Mouse (Mus musculus): Measurements from ENCODE around the gene Gm6370. TPM values are rescaled to one million over a fixed set of nuclear protein-coding genes. Genes with fewer than 3 reads are reported as not detected.
A peak's percentile ranks its signal among the peaks of the same experiment; 100 is the strongest.
"Not testable (repeated sequence)": the region's sequence is repeated elsewhere in the genome, so short reads cannot be mapped to it uniquely, and the experiment has no call there.

Gm6370 gene
- not detected for total RNA-seq (2021)

DNA sequence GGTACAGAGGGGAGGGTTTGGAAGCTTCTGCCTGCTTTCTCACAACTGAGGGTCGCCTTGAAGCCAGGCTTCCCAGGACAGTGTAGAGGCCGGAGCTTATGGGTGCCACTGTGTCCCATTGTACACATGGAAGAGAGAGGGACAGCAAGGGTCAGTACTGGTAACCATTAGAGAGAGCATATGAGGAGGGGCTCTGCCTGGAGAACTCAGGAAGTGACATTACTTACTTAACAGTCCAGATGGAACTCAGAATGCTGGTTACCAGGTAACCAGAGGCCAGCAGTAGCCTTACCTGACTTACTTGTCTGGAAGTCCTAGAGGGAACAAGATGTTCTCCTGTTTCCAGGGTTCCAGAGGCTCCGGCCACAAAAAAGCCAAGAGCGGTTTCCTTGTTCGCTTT lies at the start of gene Gm6370:
Gene Gm6370 (plus strand): TSS at position 301 of the 400 bp plus-strand sequence.
- not testable (repeated sequence) for DNase-seq

DNA sequence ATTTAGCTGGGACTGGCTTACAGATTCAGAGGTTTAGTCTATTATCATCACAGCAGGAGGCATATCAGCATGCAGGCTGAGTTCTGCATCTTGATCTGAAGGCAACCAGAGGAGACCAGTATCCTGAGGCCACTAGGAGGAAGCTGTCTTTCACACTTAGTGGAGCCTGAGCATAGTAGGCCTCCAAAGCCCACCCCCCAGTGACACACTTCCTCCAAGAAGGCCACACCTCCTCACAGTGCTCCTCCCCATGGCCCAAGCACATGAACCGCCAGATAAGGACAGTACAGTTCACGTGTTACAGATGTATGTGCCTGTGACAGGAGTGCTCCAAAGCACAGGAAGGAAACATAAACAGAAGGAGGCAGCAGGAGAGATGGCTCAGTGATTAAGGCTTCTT lies 48.4 kb upstream of the Gm6370 start:
- DNase-seq, result no peak

DNA sequence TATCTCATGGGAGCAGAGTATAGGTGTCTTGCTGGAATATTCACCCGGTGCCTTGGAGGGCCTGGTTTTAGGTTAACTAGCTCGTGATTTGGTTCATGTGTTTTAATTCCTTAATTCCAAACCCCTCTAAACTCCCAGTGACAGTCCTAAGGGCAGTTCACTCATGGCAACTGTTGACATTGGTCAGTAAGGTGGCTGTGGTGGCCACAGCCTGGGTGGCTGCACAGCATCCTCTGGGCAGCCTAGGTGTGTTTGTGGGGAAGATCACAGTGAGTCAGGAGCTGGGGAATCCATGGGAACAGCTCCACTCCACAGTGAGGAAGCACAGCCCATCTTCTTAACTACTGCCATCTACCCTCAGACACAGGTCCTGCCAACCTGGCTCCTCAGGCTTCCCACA lies 44.5 kb upstream of the Gm6370 start:
- no peak for DNase-seq

DNA sequence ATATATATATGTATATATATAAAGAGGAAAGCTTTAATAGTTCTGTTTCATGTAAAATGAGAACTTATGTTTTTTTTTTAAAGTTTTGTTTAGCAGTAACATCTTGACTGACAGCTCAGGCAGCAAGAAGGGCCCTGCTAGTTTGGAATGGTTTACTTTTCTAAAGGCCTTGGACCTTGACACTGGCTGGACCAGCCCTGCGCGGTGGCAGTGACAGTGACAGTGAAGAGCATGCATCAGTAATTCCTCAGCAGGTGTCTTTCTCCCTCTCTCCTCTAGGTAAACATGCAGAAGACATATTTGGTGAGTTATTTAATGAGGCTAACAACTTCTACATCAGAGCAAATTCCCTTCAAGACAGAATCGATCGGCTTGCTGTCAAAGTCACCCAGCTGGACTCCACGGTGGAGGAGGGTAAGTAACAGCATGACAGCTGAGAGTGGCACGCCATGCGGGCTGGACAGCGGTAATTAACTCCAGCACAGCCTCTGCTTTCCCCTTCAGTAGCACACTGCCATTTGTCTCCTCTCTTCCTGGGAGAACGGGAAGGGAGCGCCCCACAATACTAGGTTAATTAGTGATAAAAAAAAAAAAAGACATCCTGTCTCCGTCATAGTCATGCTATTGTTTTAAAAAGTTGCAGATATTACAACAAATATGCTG lies 39.4 kb upstream of the Gm6370 start:
- no peak for DNase-seq

DNA sequence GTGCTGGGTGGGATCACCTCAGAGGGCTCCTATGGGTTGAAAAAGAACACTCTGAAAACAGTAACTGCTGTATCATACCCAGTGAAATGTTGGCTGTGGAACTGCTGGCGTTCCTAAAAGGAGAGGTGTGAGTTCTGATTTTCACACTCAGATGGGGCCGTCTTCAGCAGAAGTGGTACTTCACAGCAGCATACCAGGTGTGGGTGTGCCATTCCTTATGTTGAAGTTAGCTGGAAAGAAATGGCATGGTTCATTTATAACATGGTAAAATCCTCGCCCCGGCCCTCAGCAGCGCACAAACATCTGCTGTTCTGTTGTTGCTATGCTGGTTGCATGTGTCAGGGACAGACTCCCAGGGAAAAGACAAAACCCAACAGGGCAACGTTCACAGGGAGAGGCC lies 37.6 kb upstream of the Gm6370 start:
- DNase-seq, result no peak

DNA sequence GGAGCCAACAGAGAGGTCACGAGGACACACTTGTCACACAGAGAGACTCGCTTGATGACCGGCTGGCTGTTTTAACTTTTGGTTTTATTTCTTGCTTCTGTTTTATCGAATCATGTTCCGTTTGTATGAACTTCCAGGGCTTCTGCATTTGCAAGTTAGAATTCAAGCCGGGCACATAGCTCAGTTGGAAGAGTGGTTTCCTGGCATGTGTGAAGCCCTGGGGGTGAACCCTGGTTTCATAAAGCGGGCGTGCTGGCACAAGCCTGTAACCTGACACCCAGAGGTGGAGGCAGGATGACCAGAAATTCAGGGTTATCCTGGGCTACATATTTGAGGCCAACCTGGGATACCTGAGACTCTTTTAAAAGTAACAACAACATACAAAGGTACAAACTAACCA lies 29.6 kb upstream of the Gm6370 start:
- no peak for DNase-seq

DNA sequence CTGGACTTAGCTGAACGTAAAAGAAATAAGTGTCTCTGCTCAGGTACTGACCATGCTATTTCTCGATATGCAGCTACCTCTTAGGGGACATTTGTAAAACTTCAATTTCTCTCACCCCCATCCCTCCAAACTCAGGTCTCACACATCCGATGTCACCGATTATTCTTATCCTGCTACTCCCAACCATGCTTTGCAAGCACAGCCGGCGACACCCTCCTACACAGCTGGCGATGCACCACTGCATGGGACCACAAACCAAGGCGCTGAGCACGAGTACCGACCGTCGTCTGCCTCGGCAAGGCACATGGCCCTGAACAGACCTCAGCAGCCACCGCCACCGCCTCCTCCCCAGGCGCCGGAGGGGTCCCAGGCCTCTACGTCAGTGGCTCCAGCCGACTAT lies 24.5 kb upstream of the Gm6370 start:
- DNase-seq, result no peak

DNA sequence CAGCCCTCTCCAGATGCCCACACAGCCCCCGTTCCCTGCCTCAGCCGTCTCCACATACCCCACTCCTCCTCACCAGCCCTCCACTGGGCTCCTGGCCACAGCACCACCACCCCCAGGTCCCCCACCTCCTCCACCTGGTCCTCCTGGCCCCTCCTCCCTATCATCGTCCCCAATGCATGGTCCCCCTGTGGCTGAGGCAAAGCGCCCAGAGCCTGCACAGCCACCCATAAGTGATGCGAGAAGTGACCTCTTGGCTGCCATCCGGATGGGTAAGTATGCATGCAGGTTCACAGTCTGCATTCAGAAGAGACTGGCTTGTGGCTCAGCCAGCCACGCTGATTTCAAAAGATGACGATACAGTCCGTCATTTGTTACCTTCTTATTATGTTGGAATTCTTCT lies 22.9 kb upstream of the Gm6370 start:
- DNase-seq, result no peak

DNA sequence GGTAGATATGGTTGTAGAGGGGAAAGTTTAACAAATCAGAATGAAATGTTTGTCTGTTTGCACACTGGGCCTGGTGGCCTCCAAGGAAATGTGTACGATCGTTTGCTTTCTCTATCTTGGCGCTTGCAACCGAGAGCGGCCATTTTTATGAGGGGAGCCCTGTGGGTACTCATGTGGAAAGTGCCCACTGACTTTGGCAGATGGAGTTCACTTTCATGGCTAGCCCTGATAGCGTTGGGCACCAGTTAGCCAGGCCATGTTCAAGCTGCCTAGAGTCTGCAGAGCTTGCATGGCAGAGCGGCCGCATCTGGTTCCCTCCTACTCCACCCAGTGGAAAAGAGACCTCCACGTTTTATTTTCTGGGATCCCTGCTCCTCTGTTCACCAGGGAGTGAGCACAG lies 20.3 kb upstream of the Gm6370 start:
- DNase-seq, result no peak

DNA sequence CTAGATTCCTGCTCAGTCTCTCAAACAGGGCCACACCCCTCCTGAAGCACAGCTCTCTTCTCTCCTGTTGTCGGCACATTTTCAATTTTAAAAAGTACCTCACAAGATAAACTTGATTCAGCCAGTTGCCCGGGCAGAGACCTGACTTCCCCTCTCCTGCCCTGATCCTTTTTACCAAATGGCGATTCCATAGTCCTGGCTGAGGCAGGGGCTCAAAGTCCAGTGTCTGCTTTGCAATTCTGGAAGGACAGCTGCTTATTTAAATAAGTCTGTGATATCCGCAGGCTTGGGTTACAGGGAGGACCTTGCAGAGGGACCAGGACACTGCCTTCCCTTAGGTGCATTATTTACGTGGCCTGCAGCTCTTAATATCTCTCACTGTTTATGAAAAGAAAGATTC lies 19.9 kb upstream of the Gm6370 start:
- no peak for DNase-seq

DNA sequence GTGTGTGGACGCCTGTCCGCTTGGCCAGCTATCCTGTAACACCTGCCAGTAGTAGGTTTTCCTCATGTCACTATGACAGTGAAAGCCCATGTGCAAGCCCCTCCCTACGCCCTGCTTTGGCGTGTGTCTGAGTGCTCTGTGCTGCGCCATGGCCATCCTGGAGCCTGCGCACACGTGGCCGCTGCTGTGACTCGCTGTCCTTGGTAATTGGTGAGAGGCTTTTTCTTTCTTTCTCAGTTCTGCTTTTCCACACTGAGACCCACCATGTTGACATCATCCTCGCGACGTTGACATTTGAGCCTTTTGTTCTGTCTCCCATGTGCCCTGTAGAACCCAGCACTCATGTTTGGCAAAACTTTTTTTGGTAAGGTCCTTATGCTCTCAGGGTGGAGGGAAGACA lies 19.3 kb upstream of the Gm6370 start:
- no peak for DNase-seq

DNA sequence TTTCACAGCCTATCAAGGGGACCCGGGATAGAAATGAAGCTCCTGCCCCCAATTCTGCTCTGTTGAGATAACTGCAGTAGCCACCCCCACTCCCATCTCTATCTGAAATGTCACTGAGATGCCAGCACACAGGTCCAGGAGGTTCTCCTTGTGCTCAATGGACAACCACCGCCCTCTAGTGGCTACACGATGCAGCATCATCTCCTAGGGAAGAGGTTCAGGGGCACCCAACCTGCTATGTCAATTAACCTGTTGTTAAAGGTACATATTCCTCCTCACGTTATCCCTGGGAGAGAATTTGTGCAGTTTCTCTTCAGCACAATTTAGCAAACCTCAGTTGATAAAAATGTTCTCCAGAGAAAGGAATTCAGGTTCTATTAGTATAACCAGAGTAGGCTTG lies 11.6 kb upstream of the Gm6370 start:
- peak; percentile 38 to 55 for DNase-seq

DNA sequence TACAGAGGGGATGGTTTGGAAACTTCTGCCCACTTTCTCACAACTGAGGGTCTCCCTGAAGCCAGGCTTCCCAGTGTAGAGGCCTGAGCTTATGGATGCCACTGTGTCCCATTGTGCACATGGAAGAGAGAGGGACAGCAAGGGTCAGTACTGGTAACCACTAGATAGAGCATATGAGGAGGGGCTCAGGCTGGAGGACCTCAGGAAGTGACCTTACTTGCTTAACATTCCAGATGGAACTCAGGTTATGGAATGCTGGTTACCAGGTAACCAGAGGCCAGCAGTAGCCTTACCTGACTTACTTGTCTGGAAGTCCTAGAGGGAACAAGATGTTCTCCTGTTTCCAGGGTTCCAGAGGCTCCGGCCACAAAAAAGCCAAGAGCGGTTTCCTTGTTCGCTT lies 9.5 kb upstream of the Gm6370 start, which contains the start of gene Gm6408:
Gene Gm6408 (plus strand): TSS at position 301 of the 400 bp plus-strand sequence.
- not testable (repeated sequence) for DNase-seq

DNA sequence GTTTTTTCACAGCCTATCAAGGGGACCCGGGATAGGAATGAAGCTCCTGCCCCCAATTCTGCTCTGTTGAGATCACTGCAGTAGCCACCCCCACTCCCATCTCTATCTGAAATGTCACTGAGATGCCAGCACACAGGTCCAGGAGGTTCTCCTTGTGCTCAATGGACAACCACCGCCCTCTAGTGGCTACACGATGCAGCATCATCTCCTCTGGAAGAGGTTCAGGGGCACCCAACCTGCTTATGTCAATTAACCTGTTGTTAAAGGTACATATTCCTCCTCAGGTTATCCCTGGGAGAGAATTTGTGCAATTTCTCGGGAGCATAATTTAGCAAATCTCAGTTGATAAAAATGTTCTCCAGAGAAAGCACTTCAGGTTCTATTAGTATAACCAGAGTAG lies 2.2 kb upstream of the Gm6370 start:
- DNase-seq, result peak in 1 of 2 experiments; percentile 23

DNA sequence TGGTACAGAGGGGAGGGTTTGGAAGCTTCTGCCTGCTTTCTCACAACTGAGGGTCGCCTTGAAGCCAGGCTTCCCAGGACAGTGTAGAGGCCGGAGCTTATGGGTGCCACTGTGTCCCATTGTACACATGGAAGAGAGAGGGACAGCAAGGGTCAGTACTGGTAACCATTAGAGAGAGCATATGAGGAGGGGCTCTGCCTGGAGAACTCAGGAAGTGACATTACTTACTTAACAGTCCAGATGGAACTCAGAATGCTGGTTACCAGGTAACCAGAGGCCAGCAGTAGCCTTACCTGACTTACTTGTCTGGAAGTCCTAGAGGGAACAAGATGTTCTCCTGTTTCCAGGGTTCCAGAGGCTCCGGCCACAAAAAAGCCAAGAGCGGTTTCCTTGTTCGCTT lies 10.9 kb downstream of the Gm6370 start, which contains the start of gene 4930449I24Rik:
Gene 4930449I24Rik (plus strand): TSS at position 301 of the 400 bp plus-strand sequence.
- DNase-seq, result not testable (repeated sequence)

DNA sequence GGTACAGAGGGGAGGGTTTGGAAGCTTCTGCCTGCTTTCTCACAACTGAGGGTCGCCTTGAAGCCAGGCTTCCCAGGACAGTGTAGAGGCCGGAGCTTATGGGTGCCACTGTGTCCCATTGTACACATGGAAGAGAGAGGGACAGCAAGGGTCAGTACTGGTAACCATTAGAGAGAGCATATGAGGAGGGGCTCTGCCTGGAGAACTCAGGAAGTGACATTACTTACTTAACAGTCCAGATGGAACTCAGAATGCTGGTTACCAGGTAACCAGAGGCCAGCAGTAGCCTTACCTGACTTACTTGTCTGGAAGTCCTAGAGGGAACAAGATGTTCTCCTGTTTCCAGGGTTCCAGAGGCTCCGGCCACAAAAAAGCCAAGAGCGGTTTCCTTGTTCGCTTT lies 22.7 kb downstream of the Gm6370 start, which contains the start of gene Gm3402:
Gene Gm3402 (plus strand): TSS at position 301 of the 400 bp plus-strand sequence.
- not testable (repeated sequence) for DNase-seq

DNA sequence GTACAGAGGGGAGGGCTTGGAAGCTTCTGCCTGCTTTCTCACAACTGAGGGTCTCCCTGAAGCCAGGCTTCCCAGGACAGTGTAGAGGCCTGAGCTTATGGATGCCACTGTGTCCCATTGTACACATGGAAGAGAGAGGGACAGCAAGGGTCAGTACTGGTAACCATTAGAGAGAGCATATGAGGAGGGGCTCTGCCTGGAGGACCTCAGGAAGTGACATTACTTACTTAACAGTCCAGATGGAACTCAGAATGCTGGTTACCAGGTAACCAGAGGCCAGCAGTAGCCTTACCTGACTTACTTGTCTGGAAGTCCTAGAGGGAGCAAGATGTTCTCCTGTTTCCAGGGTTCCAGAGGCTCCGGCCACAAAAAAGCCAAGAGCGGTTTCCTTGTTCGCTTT lies 34.3 kb downstream of the Gm6370 start, which contains the start of gene Gm3404:
Gene Gm3404 (plus strand): TSS at position 301 of the 400 bp plus-strand sequence.
- not testable (repeated sequence) for DNase-seq

DNA sequence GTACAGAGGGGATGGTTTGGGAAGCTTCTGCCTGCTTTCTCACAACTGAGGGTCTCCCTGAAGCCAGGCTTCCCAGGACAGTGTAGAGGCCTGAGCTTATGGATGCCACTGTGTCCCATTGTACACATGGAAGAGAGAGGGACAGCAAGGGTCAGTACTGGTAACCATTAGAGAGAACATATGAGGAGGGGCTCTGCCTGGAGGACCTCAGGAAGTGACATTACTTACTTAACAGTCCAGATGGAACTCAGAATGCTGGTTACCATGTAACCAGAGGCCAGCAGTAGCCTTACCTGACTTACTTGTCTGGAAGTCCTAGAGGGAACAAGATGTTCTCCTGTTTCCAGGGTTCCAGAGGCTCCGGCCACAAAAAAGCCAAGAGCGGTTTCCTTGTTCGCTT lies 46.2 kb downstream of the Gm6370 start, which contains the start of gene Gm3409:
Gene Gm3409 (plus strand): TSS at position 301 of the 400 bp plus-strand sequence.
- DNase-seq, result not testable (repeated sequence)

Other genes with a start within 250 kb of the Gm6370 start
- 100 to 1,000 TPM; 104 to 106 TPM for gene Wasf3, start 106.4 kb upstream of the Gm6370 start, total RNA-seq (2021)
- gene Gm6408, start 9.4 kb upstream of the Gm6370 start, total RNA-seq (2021), result not detected
- gene 4930449I24Rik, start 11.0 kb downstream of the Gm6370 start, total RNA-seq (2021), result not detected
- gene Gm3402, start 22.8 kb downstream of the Gm6370 start, total RNA-seq (2021), result not detected
- gene Gm3404, start 34.4 kb downstream of the Gm6370 start, total RNA-seq (2021), result not detected
- gene Gm3409, start 46.3 kb downstream of the Gm6370 start, total RNA-seq (2021), result not detected
- not detected for gene Gm3415, start 64.8 kb downstream of the Gm6370 start, total RNA-seq (2021)
- 10 to 100 TPM; 37.6 to 38.1 TPM for gene Gpr12, start 93.9 kb downstream of the Gm6370 start, total RNA-seq (2021)

Measured in layer of hippocampus, postnatal 36 days (tissue).